Mouse (Mus musculus): Measurements from ENCODE around the gene Hhip. TPM values are rescaled to one million over a fixed set of nuclear protein-coding genes. Genes with fewer than 3 reads are reported as not detected.

Gene Hhip
- polyA plus RNA-seq, 1 experiment from 2014 or later: 6.0 TPM

- Histone ChIP-seq H3K36me3 (ENCODE audit: control insufficient read depth, insufficient read depth, low read length) (no peaks in the 10 kb centered on the region), H3K9ac (replicated peaks; ENCODE audit: low read depth, low read length) (no peak overlapping the region), H3K4me3 (ENCODE audit: low read depth, low read length) (no peak overlapping the region), H3K27ac (ENCODE audit: low read depth, low read length) (no peak overlapping the region), H3K9me3 (ENCODE audit: control insufficient read depth, low read length) (no peaks in the 10 kb centered on the region), H3K27me3 (ENCODE audit: control insufficient read depth, insufficient read depth, low read length) (no peaks in the 10 kb centered on the region), H3K4me2 (ENCODE audit: low read depth, low read length) (no peak overlapping the region), H3K4me1 (ENCODE audit: control insufficient read depth, insufficient read depth, low read length) (no peaks in the 10 kb centered on the region)
- WGBS: 18% methylated on average over 3 of the region's 3 CpGs
- no peak for ATAC-seq (ENCODE audit: low read depth)
These were observed 104.9 kb downstream of the Hhip start for GRCm38 (mm10) chr8:79952857-79953256.

- Histone ChIP-seq H3K9ac (replicated peaks; ENCODE audit: low read depth, low read length) (no peak overlapping the region), H3K27ac (ENCODE audit: low read depth, low read length) (no peak overlapping the region), H3K4me3 (ENCODE audit: low read depth, low read length) (no peak overlapping the region), H3K4me1 (ENCODE audit: control insufficient read depth, insufficient read depth, low read length) (no peaks in the 10 kb centered on the region), H3K9me3 (ENCODE audit: control insufficient read depth, low read length) (no peaks in the 10 kb centered on the region), H3K4me2 (ENCODE audit: low read depth, low read length) (no peak overlapping the region), H3K36me3 (ENCODE audit: control insufficient read depth, insufficient read depth, low read length) (no peaks in the 10 kb centered on the region), H3K27me3 (ENCODE audit: control insufficient read depth, insufficient read depth, low read length) (no peaks in the 10 kb centered on the region)
- 78% methylated on average over 3 of the region's 3 CpGs for whole genome bisulfite sequencing
- no peak for ATAC-seq (ENCODE audit: low read depth)
These were observed 107.4 kb downstream of the Hhip start for GRCm38 (mm10) chr8:79950376-79950775.

GRCm38 (mm10) chr8:79945501-79946076 lies 112.2 kb downstream of the Hhip start:
- Histone ChIP-seq H3K9me3 (ENCODE audit: control insufficient read depth, low read length) (no peaks in the 10 kb centered on the region), H3K36me3 (ENCODE audit: control insufficient read depth, insufficient read depth, low read length) (no peaks in the 10 kb centered on the region), H3K4me2 (ENCODE audit: low read depth, low read length) (no peak overlapping the region), H3K27ac (ENCODE audit: low read depth, low read length) (no peak overlapping the region), H3K27me3 (ENCODE audit: control insufficient read depth, insufficient read depth, low read length) (no peaks in the 10 kb centered on the region), H3K9ac (replicated peaks; ENCODE audit: low read depth, low read length) (no peak overlapping the region), H3K4me3 (ENCODE audit: low read depth, low read length) (no peak overlapping the region), H3K4me1 (ENCODE audit: control insufficient read depth, insufficient read depth, low read length) (no peaks in the 10 kb centered on the region)
- 82% methylated on average over 9 of the region's 9 CpGs for WGBS
- ATAC-seq (ENCODE audit: low read depth): no peak

GRCm38 (mm10) chr8:79941070-79941469 lies 116.7 kb downstream of the Hhip start:
- 94% methylated on average over 5 of the region's 5 CpGs for WGBS
- Histone ChIP-seq H3K27ac (ENCODE audit: low read depth, low read length) (no peak overlapping the region), H3K9ac (replicated peaks; ENCODE audit: low read depth, low read length) (no peak overlapping the region), H3K9me3 (ENCODE audit: control insufficient read depth, low read length) (no peaks in the 10 kb centered on the region), H3K4me1 (ENCODE audit: control insufficient read depth, insufficient read depth, low read length) (no peaks in the 10 kb centered on the region), H3K36me3 (ENCODE audit: control insufficient read depth, insufficient read depth, low read length) (no peaks in the 10 kb centered on the region), H3K4me2 (ENCODE audit: low read depth, low read length) (no peak overlapping the region), H3K27me3 (ENCODE audit: control insufficient read depth, insufficient read depth, low read length) (no peaks in the 10 kb centered on the region), H3K4me3 (ENCODE audit: low read depth, low read length) (no peak overlapping the region)
- no peak for ATAC-seq (ENCODE audit: low read depth)

DNA sequence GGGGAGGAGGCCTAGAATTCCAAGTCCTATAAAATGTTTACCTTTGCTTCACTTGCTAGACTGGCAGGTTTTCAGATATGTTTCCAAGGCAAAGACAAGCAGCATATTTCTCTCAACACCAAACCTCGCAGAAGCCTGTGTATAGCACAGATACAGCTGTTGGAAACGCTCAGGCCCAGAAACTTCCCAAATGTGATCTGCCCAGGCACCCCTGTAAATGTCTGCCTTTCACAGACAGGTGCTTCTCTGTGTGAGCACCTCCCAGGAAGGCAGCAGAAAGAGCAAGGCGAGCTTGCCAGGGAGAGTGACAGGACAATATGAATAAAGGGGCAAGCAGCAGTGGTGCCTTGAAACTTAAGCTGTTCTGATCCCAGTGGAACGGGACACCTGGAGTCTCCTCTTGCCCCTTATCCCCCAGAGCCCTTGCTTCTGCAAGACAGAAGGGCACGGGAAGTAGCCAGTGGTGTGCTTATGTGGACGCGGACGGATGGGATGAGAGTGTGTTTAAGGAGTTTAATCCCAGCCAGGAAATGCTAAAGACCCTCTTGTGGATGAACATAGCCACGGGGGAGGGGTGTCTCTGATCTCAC lies 120.9 kb downstream of the Hhip start:
- Histone ChIP-seq H3K27me3 (ENCODE audit: control insufficient read depth, insufficient read depth, low read length) (no peaks in the 10 kb centered on the region), H3K27ac (ENCODE audit: low read depth, low read length) (no peak overlapping the region), H3K9ac (replicated peaks; ENCODE audit: low read depth, low read length) (no peak overlapping the region), H3K9me3 (ENCODE audit: control insufficient read depth, low read length) (no peaks in the 10 kb centered on the region), H3K4me3 (ENCODE audit: low read depth, low read length) (no peak overlapping the region), H3K4me2 (ENCODE audit: low read depth, low read length) (no peak overlapping the region), H3K36me3 (ENCODE audit: control insufficient read depth, insufficient read depth, low read length) (no peaks in the 10 kb centered on the region), H3K4me1 (ENCODE audit: control insufficient read depth, insufficient read depth, low read length) (no peaks in the 10 kb centered on the region)
- 78% methylated on average over 9 of the region's 9 CpGs for WGBS
- no peak for ATAC-seq (ENCODE audit: low read depth)

- Histone ChIP-seq H3K36me3 (ENCODE audit: control insufficient read depth, insufficient read depth, low read length) (no peaks in the 10 kb centered on the region), H3K9ac (replicated peaks; ENCODE audit: low read depth, low read length) (no peak overlapping the region), H3K9me3 (ENCODE audit: control insufficient read depth, low read length) (no peaks in the 10 kb centered on the region), H3K27ac (ENCODE audit: low read depth, low read length) (no peak overlapping the region), H3K4me2 (ENCODE audit: low read depth, low read length) (no peak overlapping the region), H3K4me1 (ENCODE audit: control insufficient read depth, insufficient read depth, low read length) (no peaks in the 10 kb centered on the region), H3K27me3 (ENCODE audit: control insufficient read depth, insufficient read depth, low read length) (no peaks in the 10 kb centered on the region), H3K4me3 (ENCODE audit: low read depth, low read length) (no peak overlapping the region)
- ATAC-seq (ENCODE audit: low read depth): no peak
- WGBS: 57% methylated on average over 7 of the region's 7 CpGs
These were observed 122.0 kb downstream of the Hhip start for GRCm38 (mm10) chr8:79935793-79936192.

GRCm38 (mm10) chr8:79929202-79929601 lies 128.6 kb downstream of the Hhip start:
- H3K9ac ChIP-seq (replicated peaks; ENCODE audit: low read depth, low read length): no peak overlapping the region
- no peak for ATAC-seq (ENCODE audit: low read depth)
- no peak overlapping the region for H3K4me3 ChIP-seq (ENCODE audit: low read depth, low read length)
- H3K27ac ChIP-seq (ENCODE audit: low read depth, low read length): no peak overlapping the region
- no peaks in the 10 kb centered on the region for H3K4me1 ChIP-seq (ENCODE audit: control insufficient read depth, insufficient read depth, low read length)
- 22% methylated on average over 4 of the region's 4 CpGs for WGBS
- H3K36me3 ChIP-seq (ENCODE audit: control insufficient read depth, insufficient read depth, low read length): no peaks in the 10 kb centered on the region
- H3K9me3 ChIP-seq (ENCODE audit: control insufficient read depth, low read length): no peaks in the 10 kb centered on the region
- H3K4me2 ChIP-seq (ENCODE audit: low read depth, low read length): no peak overlapping the region
- no peaks in the 10 kb centered on the region for H3K27me3 ChIP-seq (ENCODE audit: control insufficient read depth, insufficient read depth, low read length)

DNA sequence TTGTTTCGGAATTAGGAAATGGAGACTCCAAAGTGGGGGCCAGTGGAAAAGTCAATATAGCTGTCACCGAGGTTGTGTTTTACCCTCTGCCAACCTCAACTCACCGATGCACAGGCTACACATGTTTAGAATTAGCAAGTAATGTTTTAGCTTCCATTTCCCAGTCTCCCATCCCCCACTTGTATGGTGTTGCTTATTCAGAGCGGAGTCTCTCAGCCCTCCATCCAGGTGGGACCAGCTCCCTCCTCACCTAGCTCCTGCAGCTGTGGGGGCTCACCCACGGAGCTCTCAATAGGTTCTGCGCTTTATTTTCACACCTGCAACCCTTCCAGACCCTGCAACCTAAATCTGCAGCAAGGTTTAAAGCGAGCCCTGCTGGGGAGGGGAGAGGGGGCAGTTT lies 140.6 kb downstream of the Hhip start:
- no peaks in the 10 kb centered on the region for H3K27me3 ChIP-seq (ENCODE audit: control insufficient read depth, insufficient read depth, low read length)
- H3K4me2 ChIP-seq (ENCODE audit: low read depth, low read length): no peak overlapping the region
- H3K9me3 ChIP-seq (ENCODE audit: control insufficient read depth, low read length): no peaks in the 10 kb centered on the region
- H3K9ac ChIP-seq (replicated peaks; ENCODE audit: low read depth, low read length): no peak overlapping the region
- ATAC-seq (ENCODE audit: low read depth): no peak
- 72% methylated on average over 7 of the region's 7 CpGs for WGBS
- H3K4me3 ChIP-seq (ENCODE audit: low read depth, low read length): no peak overlapping the region
- no peak overlapping the region for H3K27ac ChIP-seq (ENCODE audit: low read depth, low read length)
- no peaks in the 10 kb centered on the region for H3K36me3 ChIP-seq (ENCODE audit: control insufficient read depth, insufficient read depth, low read length)
- H3K4me1 ChIP-seq (ENCODE audit: control insufficient read depth, insufficient read depth, low read length): no peaks in the 10 kb centered on the region

Measured in neural tube, embryonic 14.5 days (tissue).